Mouse (Mus musculus): ENCODE measurements around the gene Cdkl4.

The Cdkl4 gene

DNA sequence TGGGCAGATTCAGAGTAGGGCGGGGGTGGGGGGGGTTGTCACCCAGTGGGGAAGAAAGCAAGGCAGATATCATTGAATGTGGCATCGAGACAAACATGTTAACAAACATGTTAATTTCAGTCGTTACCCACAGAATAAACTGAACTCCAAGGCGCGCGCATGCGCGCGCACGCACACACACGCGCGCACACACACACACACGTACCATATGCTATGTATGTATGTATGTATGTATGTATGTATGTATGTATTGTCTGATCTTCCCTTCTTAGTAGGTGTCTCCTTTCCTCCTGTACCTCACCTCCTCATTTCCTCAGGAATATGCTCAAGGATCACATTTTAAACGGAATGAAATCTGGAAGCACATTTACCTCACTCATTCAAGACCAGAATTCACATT lies at the start of gene Cdkl4:
Gene Cdkl4, minus strand, starts transcription at position 175 of the 400 bp plus-strand sequence.
- in situ Hi-C loops (cut with MboI; ENCODE audit: unreplicated experiment in 2 of 2) = no loop called here

DNA sequence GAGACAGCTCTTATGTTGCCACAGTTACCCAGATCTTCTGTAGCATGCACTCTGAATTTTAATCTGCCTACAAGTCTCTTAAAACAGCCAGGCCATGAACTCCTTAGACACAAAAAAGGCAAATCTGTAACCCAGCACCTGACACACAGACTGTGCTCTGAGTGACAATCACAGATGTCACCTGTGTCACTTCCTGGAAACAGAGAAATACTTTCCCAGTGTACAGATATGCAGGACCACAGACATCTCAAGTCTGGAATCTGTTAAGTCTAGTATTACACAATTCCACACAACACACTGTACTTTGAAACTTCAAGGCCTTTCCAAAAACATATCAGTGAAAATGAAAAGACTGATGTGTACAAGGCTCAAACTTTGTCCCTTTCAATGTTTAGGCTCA lies 47.4 kb upstream of the Cdkl4 start:
- in situ Hi-C loops (cut with MboI; ENCODE audit: unreplicated experiment in 2 of 2) = loop anchor here (5.0 to 10.0 kb wide), 3 partner anchors 187 to 442 kb away; partner anchors contain the start of gene Thumpd2 (in 2 of the 2)

DNA sequence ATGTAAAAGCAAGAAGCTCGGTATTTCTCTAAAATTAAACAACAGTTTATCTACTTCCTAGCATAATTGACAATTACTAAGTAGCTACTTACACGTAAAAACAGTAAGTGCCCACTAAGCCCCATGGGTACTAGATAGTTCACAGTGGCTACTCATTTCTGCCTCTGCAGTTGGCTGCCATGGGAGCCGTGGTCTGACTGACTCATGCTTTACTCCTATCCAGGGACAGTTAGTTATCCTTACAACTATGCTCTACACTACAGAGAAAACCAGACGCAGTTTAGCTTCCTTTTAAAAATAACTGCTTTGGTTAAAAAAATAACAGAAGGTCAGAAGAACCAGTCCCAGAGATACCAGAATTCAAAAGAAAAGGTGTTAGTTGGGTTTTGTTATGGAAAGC lies 44.1 kb upstream of the Cdkl4 start:
- in situ Hi-C loops (cut with MboI; ENCODE audit: unreplicated experiment in 2 of 2) = loop anchor here in 1 of 2 experiments (5.0 to 10.0 kb wide), 2 partner anchors 193 to 446 kb away; partner anchors contain the start of gene Thumpd2

DNA sequence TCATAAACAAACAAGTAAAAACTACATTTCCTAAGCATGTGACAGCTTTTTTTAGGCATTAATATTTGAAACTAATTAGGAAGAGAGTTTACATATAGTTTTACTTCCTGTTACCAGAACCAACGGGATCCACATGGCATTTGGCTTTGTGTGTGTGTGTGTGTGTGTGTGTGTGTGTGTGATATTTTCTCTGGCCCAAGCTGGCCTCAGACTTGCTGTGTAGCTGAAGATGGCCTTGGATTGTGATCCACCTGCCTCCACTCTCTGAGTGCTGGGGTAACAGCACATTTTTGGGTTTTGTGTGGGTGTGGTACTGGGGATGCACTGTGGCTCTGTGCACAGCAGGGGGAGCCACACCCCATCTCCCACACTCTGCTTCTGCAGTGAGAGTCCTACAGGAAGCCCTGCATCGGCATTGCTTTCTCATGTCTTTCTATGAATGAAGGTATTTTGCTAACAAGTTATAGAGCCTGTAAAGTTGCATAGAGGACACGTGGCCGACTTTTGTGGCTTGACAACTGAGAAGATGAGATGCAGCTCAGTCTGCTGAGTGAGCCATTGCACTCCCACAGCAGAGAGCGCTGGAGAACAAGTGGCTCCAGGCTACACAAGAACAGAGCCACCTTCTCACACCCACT lies 43.3 kb upstream of the Cdkl4 start:
- in situ Hi-C loops (cut with MboI; ENCODE audit: unreplicated experiment in 2 of 2) = loop anchor here in 1 of 2 experiments (5.0 to 10.0 kb wide), 2 partner anchors 194 to 446 kb away; partner anchors contain the start of gene Thumpd2

DNA sequence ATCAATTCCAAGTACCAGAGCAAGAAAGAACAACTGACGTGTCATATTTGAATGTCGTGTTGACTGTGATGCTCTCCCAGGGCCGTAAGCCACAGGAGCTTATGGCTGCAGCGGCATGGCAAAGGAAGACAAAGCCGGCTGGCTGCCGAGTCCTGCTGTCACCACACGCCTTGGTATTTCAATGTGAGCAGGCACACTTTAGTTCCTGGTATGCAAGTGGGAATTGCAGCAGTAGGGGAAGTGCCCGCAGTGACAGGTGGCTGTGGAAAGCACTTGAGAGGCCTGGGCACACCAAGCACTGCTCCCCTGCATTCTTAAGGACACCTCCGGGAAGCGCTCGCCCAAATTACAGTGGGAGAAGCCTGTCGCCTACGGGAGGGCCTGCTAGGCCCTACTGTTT lies 41.9 kb upstream of the Cdkl4 start:
- in situ Hi-C loops (cut with MboI; ENCODE audit: unreplicated experiment in 2 of 2) = loop anchor here in 1 of 2 experiments (10.0 kb wide), 1 partner anchor 465 kb away; no protein-coding TSS in a partner anchor

DNA sequence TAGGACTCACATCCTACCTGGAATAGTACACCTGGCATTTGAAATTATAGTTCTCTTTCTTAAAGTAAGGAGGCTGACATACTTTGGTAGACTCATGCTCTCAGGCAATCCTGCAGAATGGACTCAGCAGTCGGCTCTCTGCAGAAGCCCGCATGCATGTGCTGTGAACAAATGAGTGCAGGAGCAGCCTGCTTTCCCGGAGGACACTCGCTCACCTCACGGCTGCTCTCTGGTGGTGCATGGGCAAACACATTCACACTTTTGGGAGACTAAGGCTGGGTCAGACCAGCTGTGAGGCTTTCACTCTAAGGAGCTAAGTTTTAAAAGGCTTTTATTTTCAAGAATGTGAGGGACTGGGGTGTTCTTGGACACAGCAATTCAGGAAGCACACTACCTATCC lies 41.3 kb upstream of the Cdkl4 start:
- in situ Hi-C loops (cut with MboI; ENCODE audit: unreplicated experiment in 2 of 2) = loop anchor here in 1 of 2 experiments (10.0 kb wide), 1 partner anchor 466 kb away; no protein-coding TSS in a partner anchor

DNA sequence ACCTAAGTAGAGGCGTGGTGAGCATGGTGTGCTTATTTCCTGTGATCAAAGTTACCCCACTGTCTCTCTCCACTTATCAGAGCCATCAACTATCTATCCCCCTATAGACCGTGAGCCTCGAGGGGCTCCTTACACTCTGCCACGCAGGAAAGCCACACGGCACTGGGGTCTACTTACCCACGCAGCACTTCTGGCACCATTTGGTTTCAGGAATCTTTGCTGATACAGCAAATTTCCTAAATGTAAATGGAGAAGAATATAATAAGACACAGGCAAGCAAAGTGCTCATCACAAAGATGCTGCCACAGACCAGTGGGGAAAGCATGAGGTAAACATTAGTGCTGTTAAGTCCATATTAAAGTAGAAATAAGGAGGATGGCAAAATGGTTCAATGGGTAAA lies 26.2 kb upstream of the Cdkl4 start:
- in situ Hi-C loops (cut with MboI; ENCODE audit: unreplicated experiment in 2 of 2) = no loop called here

DNA sequence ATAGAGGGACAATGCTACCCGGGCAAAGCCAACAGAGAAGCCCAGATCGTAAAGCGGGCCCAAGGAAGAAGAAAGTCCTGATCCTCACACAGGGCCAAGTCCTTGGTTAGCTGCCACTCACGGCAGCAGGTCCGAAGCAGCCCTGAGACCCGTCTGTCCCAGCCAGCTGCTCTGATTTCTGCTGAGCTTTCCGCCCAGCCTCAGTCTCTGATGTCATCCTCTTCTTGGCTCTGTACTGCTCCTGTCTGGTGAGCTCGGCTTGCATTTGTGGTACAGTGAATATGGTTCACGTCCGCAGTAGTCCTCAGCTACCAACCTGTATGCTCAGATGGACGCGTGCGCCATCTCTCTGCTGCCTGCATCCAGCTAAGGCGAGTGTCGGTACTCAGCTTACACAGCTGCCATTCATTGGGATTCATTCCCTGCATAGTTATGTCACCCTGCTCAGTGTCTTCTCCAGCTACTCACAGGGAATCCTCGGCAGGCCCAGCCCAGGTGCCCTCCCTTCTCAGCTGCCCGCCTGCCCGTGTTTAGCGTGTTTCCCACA lies 25.5 kb upstream of the Cdkl4 start:
- in situ Hi-C loops (cut with MboI; ENCODE audit: unreplicated experiment in 2 of 2) = no loop called here

DNA sequence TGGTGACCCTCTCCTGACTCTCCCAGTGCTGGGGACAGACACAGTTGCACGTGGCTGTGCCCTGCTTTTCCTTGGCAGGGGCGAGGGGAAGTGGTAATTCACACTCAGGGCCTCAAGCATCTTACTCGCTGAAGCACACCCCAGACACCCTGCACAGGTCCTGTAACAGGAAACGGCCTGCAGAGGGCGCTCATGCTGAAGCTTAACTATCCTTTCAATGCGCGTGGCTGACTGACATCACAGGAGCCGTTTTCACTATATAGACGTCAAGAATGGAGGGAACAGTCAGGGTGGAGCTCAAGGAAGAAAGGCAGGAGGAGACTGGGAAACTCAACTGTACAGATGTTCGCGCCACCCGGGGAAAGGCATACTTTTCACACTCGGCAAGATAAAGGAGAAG lies 23.8 kb upstream of the Cdkl4 start:
- in situ Hi-C loops (cut with MboI; ENCODE audit: unreplicated experiment in 2 of 2) = no loop called here

DNA sequence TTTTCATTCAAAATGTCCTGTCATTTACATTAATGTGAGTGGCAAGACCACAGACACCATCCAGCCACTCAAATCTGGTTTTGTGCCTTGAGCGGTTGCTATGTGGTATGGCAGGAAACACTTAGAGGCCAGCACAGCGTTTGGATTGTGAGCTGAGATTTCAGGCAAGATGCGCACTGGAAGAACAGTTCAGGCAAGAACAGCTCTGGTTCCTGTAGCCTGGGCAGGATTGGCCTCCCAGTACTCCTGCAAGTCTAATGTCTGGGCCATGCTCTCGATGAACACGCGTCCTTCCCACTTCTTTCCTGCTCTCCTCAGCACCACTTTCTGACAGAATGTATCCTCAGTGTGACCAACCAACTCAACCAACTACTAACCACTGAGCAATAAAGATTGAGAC lies 5.4 kb upstream of the Cdkl4 start:
- in situ Hi-C loops (cut with MboI; ENCODE audit: unreplicated experiment in 2 of 2) = no loop called here

DNA sequence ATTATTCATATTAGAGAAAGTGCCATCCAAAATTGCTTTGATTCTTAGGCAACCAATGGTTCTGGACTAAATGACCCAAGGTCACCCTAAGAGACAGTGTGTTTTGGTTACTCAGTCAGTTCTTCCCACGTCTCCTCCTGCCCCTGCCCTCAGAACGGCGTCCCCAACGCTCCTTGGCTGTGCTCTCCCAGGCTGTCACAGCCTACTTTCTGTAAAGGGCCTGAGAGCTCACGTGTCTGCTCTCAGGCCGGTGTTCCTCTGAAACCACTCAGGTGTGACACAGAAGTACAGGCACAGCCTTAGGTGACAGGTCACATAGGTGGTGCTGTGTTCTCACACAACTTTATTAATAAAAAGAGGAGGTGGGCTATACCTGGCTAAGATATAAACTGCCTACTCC lies 2.3 kb upstream of the Cdkl4 start:
- in situ Hi-C loops (cut with MboI; ENCODE audit: unreplicated experiment in 2 of 2) = no loop called here

DNA sequence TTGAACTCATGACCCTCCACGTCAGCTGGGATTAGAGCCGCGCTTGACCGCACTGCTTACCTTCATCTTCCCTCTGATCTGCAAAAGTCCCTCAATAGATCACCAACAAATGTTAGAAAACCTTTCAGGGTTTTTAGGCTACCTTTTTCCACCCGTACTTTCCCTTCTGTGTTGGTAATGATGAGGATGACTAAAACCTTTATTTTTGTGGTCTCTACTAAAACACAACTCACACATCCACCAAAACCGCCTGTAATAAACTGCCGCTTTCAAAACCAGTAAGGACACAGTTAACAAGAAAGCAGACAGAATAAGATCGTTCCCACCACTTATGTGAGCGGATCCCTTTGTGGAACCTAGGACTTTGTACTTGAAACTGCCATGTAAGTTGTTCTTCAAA lies 1.5 kb upstream of the Cdkl4 start:
- in situ Hi-C loops (cut with MboI; ENCODE audit: unreplicated experiment in 2 of 2) = no loop called here

DNA sequence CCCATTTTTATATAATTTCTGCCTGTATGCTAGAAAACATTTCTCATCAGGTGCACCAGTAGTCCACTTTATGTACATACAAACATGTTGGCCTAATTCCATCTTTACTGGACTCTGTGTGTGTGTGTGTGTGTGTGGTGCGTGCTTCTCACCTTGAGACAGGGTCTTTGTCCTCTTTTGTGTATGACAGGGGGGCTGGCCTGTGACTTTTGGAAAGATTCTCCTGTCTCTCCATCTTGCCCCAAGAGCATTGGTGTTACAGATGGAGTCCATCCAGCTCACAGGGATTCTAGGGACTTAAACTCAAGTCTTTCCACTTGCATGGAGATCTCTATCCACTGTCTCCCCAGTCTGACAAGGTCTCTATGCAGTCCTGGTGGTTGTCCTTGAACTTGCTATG lies 428 bp upstream of the Cdkl4 start:
- in situ Hi-C loops (cut with MboI; ENCODE audit: unreplicated experiment in 2 of 2) = no loop called here

DNA sequence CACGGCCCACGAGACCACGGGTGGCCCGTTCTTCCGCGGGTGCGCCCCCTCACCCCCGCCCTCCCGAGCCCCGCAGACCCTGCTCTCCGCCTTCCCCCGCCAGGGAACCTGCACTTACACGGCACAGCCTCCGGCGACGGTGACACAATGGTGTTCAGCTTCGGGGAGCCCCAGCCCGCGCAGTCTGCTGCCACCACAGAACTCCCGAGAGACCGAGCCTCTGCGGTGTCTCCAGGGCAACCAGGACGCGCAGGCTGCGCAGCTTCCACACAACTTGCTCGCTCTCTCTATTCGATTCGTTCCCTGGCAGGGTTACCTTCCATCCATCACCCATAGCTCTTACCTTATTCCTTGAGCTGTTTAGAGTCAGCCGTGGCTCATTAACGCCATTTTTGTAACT lies 399 bp downstream of the Cdkl4 start:
- in situ Hi-C loops (cut with MboI; ENCODE audit: unreplicated experiment in 2 of 2) = no loop called here

DNA sequence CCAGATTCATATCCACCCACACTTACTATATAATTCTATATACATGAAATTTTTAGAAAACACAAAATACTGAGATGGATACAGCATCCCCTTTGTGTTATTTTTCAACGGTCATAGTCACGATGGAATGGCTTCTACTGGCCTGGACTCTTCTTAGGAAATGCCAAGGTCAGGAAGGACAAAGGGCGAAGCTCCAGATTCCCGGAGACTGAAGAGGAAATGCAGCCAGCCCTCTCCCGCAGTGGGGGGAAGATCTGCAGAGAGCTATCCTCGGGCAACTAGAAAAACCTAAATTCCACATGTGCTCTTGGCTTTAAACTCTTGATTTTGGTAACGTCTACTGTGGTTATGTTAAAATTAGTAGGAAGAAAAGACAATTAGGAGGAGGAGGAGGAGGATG lies 2.6 kb downstream of the Cdkl4 start:
- in situ Hi-C loops (cut with MboI; ENCODE audit: unreplicated experiment in 2 of 2) = no loop called here

DNA sequence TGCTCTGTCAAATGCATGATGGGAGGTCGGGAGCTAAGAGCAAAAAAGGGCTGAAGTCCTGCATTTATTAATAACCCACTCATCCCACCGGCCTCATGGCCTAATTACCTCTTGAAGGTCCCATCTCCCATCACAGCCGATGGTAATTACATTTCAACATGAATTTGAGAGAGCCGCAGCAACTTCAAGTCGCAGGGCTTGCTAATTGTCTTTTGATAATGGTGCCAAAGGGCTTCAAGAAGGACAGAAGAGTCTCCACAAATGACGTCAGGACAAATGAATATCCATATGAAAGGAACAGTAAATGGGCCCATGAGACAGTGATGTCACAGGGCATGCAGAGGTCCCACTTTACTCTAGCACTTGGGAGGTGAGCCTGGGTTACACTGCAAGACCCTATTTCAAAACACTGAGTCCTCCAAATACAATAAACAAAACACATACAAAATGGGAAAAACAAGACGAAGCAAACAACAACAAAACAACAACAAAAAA lies 3.1 kb downstream of the Cdkl4 start:
- in situ Hi-C loops (cut with MboI; ENCODE audit: unreplicated experiment in 2 of 2) = loop anchor here in 1 of 2 experiments (25.0 kb wide), 3 partner anchors 537 to 912 kb away; partner anchors contain the start of gene Atl2

DNA sequence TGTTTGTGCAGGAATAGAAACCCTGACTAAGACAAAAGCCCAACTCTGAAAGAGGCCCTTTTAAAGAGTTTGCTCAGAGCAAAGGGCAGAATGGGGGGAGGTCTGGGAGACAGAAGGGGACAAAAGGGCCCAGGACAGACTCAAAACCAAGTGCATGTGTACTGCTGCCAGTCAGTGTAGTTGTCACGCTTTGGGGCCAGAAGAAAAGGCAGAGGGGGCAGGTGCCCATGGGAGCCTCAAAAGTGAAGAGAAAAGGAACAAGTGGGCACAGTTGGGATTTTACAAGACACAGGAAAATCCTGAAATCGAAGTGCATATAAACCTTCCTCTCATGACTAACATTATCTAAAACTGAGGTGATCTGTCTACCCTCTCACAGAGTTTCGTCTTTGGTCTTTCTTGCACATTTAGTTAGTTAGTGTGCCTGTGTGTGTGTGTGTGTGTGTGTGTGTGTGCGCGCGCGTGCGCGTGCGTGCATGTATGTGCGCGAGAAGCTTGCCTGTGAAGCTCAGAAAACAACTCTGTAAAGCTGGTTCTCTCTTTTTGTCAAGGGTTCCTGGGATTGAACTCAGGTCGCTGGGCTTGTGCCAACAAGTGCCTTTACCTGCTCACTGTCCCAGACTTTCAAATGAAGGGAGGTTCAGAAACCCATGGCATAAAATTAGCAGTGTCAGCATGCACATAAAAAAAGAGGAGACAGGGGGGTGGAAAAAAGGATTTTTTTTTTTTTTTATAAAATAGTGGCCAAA lies 5.3 kb downstream of the Cdkl4 start:
- in situ Hi-C loops (cut with MboI; ENCODE audit: unreplicated experiment in 2 of 2) = loop anchor here in 1 of 2 experiments (25.0 kb wide), 3 partner anchors 535 to 910 kb away; partner anchors contain the start of gene Atl2

DNA sequence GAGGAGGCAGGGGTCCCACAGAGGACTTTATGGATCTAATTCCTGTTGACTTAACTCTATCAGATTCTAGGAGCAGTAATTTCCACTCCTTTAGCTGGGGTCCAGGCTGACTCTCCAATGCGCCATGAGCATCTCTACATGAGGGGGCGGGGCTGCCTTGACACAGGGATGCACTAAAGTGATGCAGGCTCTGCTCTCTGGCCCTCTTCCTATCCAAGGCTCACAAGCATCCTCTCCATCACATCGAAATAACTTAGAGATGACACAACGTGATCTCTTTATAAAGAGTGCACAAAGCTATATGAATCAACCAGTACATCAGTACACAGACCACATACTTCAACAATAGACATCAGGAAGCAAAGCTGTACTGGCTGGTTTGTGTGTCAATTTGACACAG lies 6.2 kb downstream of the Cdkl4 start:
- in situ Hi-C loops (cut with MboI; ENCODE audit: unreplicated experiment in 2 of 2) = loop anchor here in 1 of 2 experiments (25.0 kb wide), 3 partner anchors 534 to 909 kb away; partner anchors contain the start of gene Atl2

DNA sequence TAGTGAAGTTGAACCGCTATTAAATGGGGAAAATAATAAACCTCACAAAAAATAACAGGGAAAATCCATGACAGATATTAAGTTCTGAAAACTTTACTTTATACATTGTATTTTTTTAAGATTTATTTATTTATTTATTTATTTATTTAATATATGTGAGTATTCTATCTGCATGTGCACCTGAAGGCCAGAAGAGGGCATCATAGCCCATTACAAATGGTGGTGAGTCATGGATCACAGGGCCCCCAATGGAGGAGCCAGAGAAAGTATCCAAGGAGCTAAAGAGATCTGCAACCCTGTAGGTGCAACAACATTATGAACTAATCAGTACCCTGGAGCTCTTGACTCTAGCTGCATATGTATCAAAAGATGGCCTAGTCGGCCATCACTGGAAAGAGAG lies 7.9 kb downstream of the Cdkl4 start:
- in situ Hi-C loops (cut with MboI; ENCODE audit: unreplicated experiment in 2 of 2) = loop anchor here in 1 of 2 experiments (25.0 kb wide), 3 partner anchors 532 to 907 kb away; partner anchors contain the start of gene Atl2

DNA sequence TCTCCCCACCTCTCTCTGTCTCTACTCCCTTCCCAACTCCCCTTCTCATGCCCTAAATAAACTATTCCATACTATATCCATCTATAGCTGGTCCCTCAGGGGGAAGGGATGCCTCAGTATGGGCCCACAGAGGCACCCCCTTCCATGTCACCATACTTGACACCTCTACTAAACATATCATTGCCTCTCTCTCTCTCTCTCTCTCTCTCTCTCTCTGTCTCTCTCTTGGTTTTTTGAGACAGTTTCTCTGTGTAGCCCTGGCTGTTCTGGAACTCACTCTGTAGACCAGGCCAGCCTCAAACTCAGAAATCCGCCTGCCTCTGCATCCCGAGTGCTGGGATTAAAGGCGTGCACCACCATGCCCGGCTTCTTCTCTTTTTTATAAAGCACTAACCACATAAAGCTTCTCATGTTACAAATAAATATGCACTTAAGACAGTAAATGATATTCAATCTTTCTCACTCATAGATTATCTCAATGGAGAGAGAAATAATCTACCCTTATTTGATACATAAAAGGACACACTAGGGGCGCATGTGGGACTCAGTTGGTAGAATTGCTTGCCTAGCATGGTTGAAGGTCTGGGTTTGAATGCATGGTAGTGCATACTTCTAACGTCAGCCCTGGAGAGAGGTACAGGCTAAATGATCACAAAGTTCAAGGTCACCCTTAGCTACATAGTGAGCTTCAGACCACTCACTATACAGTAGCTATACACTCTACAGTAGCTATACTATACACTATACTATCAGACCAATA lies 8.6 kb downstream of the Cdkl4 start:
- in situ Hi-C loops (cut with MboI; ENCODE audit: unreplicated experiment in 2 of 2) = loop anchor here in 1 of 2 experiments (25.0 kb wide), 3 partner anchors 532 to 907 kb away; partner anchors contain the start of gene Atl2

All from v-Abl transformed pro-B cells (cell line).